Mouse (Mus musculus) embryo, embryonic 11.5 days (tissue): ENCODE measurements around the gene Bcl3.

Experiments used
- DNase-seq: peaks from one replicate; pipeline ENCODE4 v3.0.0-alpha.2; 2012; ENCODE audit warnings: low read depth, low spot score

The Bcl3 gene

GRCm38 (mm10) chr7:19834055-19834454 lies 11.5 kb upstream of the Bcl3 start:
- no peak for DNase-seq

GRCm38 (mm10) chr7:19831837-19832236 lies 9.3 kb upstream of the Bcl3 start:
- no peak for DNase-seq

- DNase-seq: no peak
Observed at GRCm38 (mm10) chr7:19830682-19831156, 8.1 kb upstream of the Bcl3 start.

- DNase-seq: no peak
Observed at GRCm38 (mm10) chr7:19829694-19830093, 7.1 kb upstream of the Bcl3 start.

- DNase-seq: no peak
Observed at GRCm38 (mm10) chr7:19826756-19827155, 4.2 kb upstream of the Bcl3 start.

- peak; percentile 51 for DNase-seq
Observed at GRCm38 (mm10) chr7:19824182-19824973, 1.8 kb upstream of the Bcl3 start.

- DNase-seq: no peak
Observed at GRCm38 (mm10) chr7:19823256-19824181, 949 bp upstream of the Bcl3 start.

- DNase-seq: no peak
Observed at GRCm38 (mm10) chr7:19822193-19822592, 377 bp downstream of the Bcl3 start.

- no peak for DNase-seq
Observed at GRCm38 (mm10) chr7:19821633-19822032, 937 bp downstream of the Bcl3 start.

- no peak for DNase-seq
Observed at GRCm38 (mm10) chr7:19820347-19821048, 2.1 kb downstream of the Bcl3 start.

GRCm38 (mm10) chr7:19818875-19819274 lies 3.7 kb downstream of the Bcl3 start:
- DNase-seq: no peak

- DNase-seq: no peak
Observed at GRCm38 (mm10) chr7:19818440-19818839, 4.1 kb downstream of the Bcl3 start.

- DNase-seq: peak; percentile 48
Observed at GRCm38 (mm10) chr7:19817382-19818105, 5.0 kb downstream of the Bcl3 start.

- peak; percentile 48 for DNase-seq
Observed at GRCm38 (mm10) chr7:19816224-19816771, 6.3 kb downstream of the Bcl3 start.

- DNase-seq: no peak
Observed at GRCm38 (mm10) chr7:19815296-19816223, 7.0 kb downstream of the Bcl3 start.

- no peak for DNase-seq
Observed at GRCm38 (mm10) chr7:19813579-19814122, 8.9 kb downstream of the Bcl3 start.

GRCm38 (mm10) chr7:19813161-19813560 lies 9.4 kb downstream of the Bcl3 start:
- no peak for DNase-seq

- DNase-seq: no peak
Observed at GRCm38 (mm10) chr7:19811114-19811513, 11.5 kb downstream of the Bcl3 start.

- no peak for DNase-seq
Observed at GRCm38 (mm10) chr7:19809369-19809768, 13.2 kb downstream of the Bcl3 start.
